In genomic region chr11:30158028-30158700, GRCm38 (mm10) we compare ENCODE assay signal across 11 mouse cellular contexts.
DNase-seq lines count a peak whose midpoint lies in the region; ATAC-seq and TF ChIP-seq lines count a peak whose summit lies in the region.
"Had no signal": no experiment of that assay in that cellular context is flagged by ENCODE, and none has a peak within 500 bp of the region (broad histone marks: within the 10 kb centered on the region; RNA-seq: fewer than 3 reads in every experiment).

No protein-coding gene starts in this region.

- DNase-seq in midbrain, embryonic 14.5 days, result no peak
- no peak for DNase-seq in midbrain, embryonic 11.5 days (ENCODE audit: low spot score, missing footprints)
- DNase-seq in cerebellum, adult 2 months, result peak; percentile 83 to 92
- no peak for DNase-seq in left cerebral cortex, adult 8-10 months (ENCODE audit: low spot score in 2 of 2)
- no peak for DNase-seq in gastrocnemius, postnatal 10 days
- DNase-seq: lung, embryonic 14.5 days had no signal

- H3K9me3 ChIP-seq in midbrain, embryonic 14.5 days (ENCODE audit: control insufficient read depth, low read length), result no peaks in the 10 kb centered on the region
- no peaks in the 10 kb centered on the region for H3K9me3 ChIP-seq in midbrain, embryonic 11.5 days (ENCODE audit: control insufficient read depth, low read length)
- H3K9me3 ChIP-seq in heart, embryonic 13.5 days, result no peaks in the 10 kb centered on the region
- H3K9me3 ChIP-seq in forebrain, embryonic 13.5 days (replicated peaks), result no peaks in the 10 kb centered on the region
- H3K9me3 ChIP-seq: embryonic facial prominence, embryonic 13.5 days; neural tube, embryonic 13.5 days had no signal

- WGBS in midbrain, embryonic 14.5 days, result 36% methylated on average over 8 of the region's 8 CpGs
- 57% methylated on average over 8 of the region's 8 CpGs for WGBS in midbrain, embryonic 11.5 days
- WGBS in cerebellum, adult 2 months, result 4% methylated on average over 8 of the region's 8 CpGs
- WGBS in heart, embryonic 13.5 days, result 12% methylated on average over 8 of the region's 8 CpGs
- 55% methylated on average over 8 of the region's 8 CpGs for WGBS in olfactory bulb, adult 2 months
- 71% methylated on average over 8 of the region's 8 CpGs for WGBS in forebrain, embryonic 13.5 days

- no peak overlapping the region for H3K9ac ChIP-seq in midbrain, embryonic 14.5 days (replicated peaks; ENCODE audit: low read length)
- no peak overlapping the region for H3K9ac ChIP-seq in midbrain, embryonic 11.5 days (ENCODE audit: low read length)
- H3K9ac ChIP-seq in heart, embryonic 13.5 days, result peak overlapping the region; percentile 70
- H3K9ac ChIP-seq in forebrain, embryonic 13.5 days, result no peak overlapping the region
- H3K9ac ChIP-seq: embryonic facial prominence, embryonic 13.5 days; lung, embryonic 14.5 days; neural tube, embryonic 13.5 days had no signal

- H3K36me3 ChIP-seq in midbrain, embryonic 14.5 days (ENCODE audit: control insufficient read depth, insufficient read depth, low read length), result peaks cover 28% of the 10 kb centered on the region
- no peaks in the 10 kb centered on the region for H3K36me3 ChIP-seq in midbrain, embryonic 11.5 days (ENCODE audit: control insufficient read depth, insufficient read depth, low read length)
- H3K36me3 ChIP-seq in heart, embryonic 13.5 days, result peaks cover 46% of the 10 kb centered on the region
- peaks cover 19% of the 10 kb centered on the region; the same call in 1 of the 2 replicates for H3K36me3 ChIP-seq in forebrain, embryonic 13.5 days (ENCODE audit: poor library complexity, severe bottlenecking)

- no peak for TF ChIP-seq CTCF in cerebellum, adult 2 months (IDR thresholded peaks at IDR 0.05; ENCODE audit: borderline replicate concordance, insufficient read depth, low read depth, low read length)
- TF ChIP-seq CTCF in olfactory bulb, adult 2 months (IDR thresholded peaks at IDR 0.05; ENCODE audit: insufficient read depth, low read depth, low read length), result no peak

- H3K27ac ChIP-seq in midbrain, embryonic 14.5 days (replicated peaks; ENCODE audit: low read depth, low read length), result 0 out of 2 replicates have a peak overlapping the region, but pooled peaks have one; percentile 15
- H3K27ac ChIP-seq in midbrain, embryonic 11.5 days (ENCODE audit: low read depth, low read length), result no peak overlapping the region
- H3K27ac ChIP-seq in cerebellum, adult 2 months (ENCODE audit: insufficient read depth, low read length), result peak overlapping the region; percentile 29; the same call in 1 of the 2 replicates
- peak overlapping the region; percentile 93 for H3K27ac ChIP-seq in heart, embryonic 13.5 days (replicated peaks)
- 0 out of 2 replicates have a peak overlapping the region, but pooled peaks have one; percentile 35 for H3K27ac ChIP-seq in olfactory bulb, adult 2 months (ENCODE audit: insufficient read depth, low read depth, low read length)
- no peak overlapping the region for H3K27ac ChIP-seq in forebrain, embryonic 13.5 days
- H3K27ac ChIP-seq: embryonic facial prominence, embryonic 13.5 days; neural tube, embryonic 13.5 days had no signal

- no peak overlapping the region for H3K4me2 ChIP-seq in midbrain, embryonic 14.5 days (ENCODE audit: low read length)
- no peak overlapping the region for H3K4me2 ChIP-seq in midbrain, embryonic 11.5 days
- peak overlapping the region; percentile 49 for H3K4me2 ChIP-seq in heart, embryonic 13.5 days
- no peak overlapping the region for H3K4me2 ChIP-seq in forebrain, embryonic 13.5 days
- H3K4me2 ChIP-seq: embryonic facial prominence, embryonic 13.5 days; lung, embryonic 14.5 days; neural tube, embryonic 13.5 days had no signal

- H3K4me1 ChIP-seq in midbrain, embryonic 14.5 days (ENCODE audit: control insufficient read depth, insufficient read depth, low read length), result 0 out of 2 replicates have a peak, but pooled peaks cover 7% of the 10 kb centered on the region
- H3K4me1 ChIP-seq in midbrain, embryonic 11.5 days (ENCODE audit: control insufficient read depth, insufficient read depth, low read length), result peaks cover 6% of the 10 kb centered on the region; the same call in 1 of the 2 replicates
- peaks cover 36% of the 10 kb centered on the region for H3K4me1 ChIP-seq in cerebellum, adult 2 months (ENCODE audit: control insufficient read depth, insufficient read depth, low read length)
- H3K4me1 ChIP-seq in heart, embryonic 13.5 days, result peaks cover 96% of the 10 kb centered on the region
- peaks cover 20% of the 10 kb centered on the region for H3K4me1 ChIP-seq in olfactory bulb, adult 2 months (ENCODE audit: control insufficient read depth, insufficient read depth, low read length)
- H3K4me1 ChIP-seq in forebrain, embryonic 13.5 days, result peaks cover 7% of the 10 kb centered on the region; the same call in 1 of the 2 replicates

- no peak for ATAC-seq in midbrain, embryonic 14.5 days (ENCODE audit: low FRiP score, low TSS enrichment)
- ATAC-seq in midbrain, embryonic 11.5 days (ENCODE audit: low FRiP score), result no peak
- peak; percentile 34; the same call in 1 of the 2 replicates for ATAC-seq in heart, embryonic 13.5 days (ENCODE audit: extremely low read depth, insufficient number of reproducible peaks, low FRiP score, low TSS enrichment)
- no peak for ATAC-seq in forebrain, embryonic 13.5 days

- H3K4me3 ChIP-seq in midbrain, embryonic 14.5 days (replicated peaks; ENCODE audit: low read depth, low read length), result no peak overlapping the region
- no peak overlapping the region for H3K4me3 ChIP-seq in midbrain, embryonic 11.5 days (ENCODE audit: low read depth, low read length)
- no peak overlapping the region for H3K4me3 ChIP-seq in cerebellum, adult 2 months (replicated peaks; ENCODE audit: insufficient read depth, low read depth, low read length)
- H3K4me3 ChIP-seq in heart, embryonic 13.5 days, result peak overlapping the region; percentile 5; the same call in 1 of the 2 replicates
- H3K4me3 ChIP-seq in olfactory bulb, adult 2 months (ENCODE audit: insufficient read depth, low read depth, low read length), result no peak overlapping the region
- H3K4me3 ChIP-seq in forebrain, embryonic 13.5 days, result no peak overlapping the region
- H3K4me3 ChIP-seq: embryonic facial prominence, embryonic 13.5 days; neural tube, embryonic 13.5 days had no signal

- TF ChIP-seq POLR2A in cerebellum, adult 2 months (IDR thresholded peaks at IDR 0.05; ENCODE audit: borderline replicate concordance, insufficient read depth, low read length), result no peak
- no peak for TF ChIP-seq POLR2A in olfactory bulb, adult 2 months (IDR thresholded peaks at IDR 0.05; ENCODE audit: insufficient read depth, low read depth, low read length)

- no peaks in the 10 kb centered on the region for H3K27me3 ChIP-seq in midbrain, embryonic 14.5 days (ENCODE audit: control insufficient read depth, insufficient read depth, low read length)
- no peaks in the 10 kb centered on the region for H3K27me3 ChIP-seq in midbrain, embryonic 11.5 days (ENCODE audit: control insufficient read depth, insufficient read depth, low read length)
- H3K27me3 ChIP-seq in cerebellum, adult 2 months (ENCODE audit: control insufficient read depth, insufficient read depth, low read length), result no peaks in the 10 kb centered on the region
- no peaks in the 10 kb centered on the region for H3K27me3 ChIP-seq in heart, embryonic 13.5 days (replicated peaks)
- no peaks in the 10 kb centered on the region for H3K27me3 ChIP-seq in forebrain, embryonic 13.5 days
- H3K27me3 ChIP-seq: embryonic facial prominence, embryonic 13.5 days; neural tube, embryonic 13.5 days had no signal

Comparison
In these comparisons a context has a peak if more than half of its experiments do, and no peak if none do; other contexts are left out.
1. H3K27ac ChIP-seq: peak in midbrain, embryonic 14.5 days (single experiment), cerebellum, adult 2 months (single experiment), heart, embryonic 13.5 days (single experiment) and olfactory bulb, adult 2 months (single experiment); none in midbrain, embryonic 11.5 days (single experiment) and forebrain, embryonic 13.5 days (single experiment).
2. DNase-seq: peak in cerebellum, adult 2 months (2 of 2); none in midbrain, embryonic 14.5 days (single experiment), midbrain, embryonic 11.5 days (single experiment), left cerebral cortex, adult 8-10 months (0 of 2) and gastrocnemius, postnatal 10 days (single experiment).